Mouse (Mus musculus) gonadal fat pad, adult 2 months (tissue): ENCODE data around the gene Mysm1. TPM values are rescaled to one million over a fixed set of nuclear protein-coding genes. Genes with fewer than 3 reads are reported as not detected.

Experiments used
- DNase-seq: peaks from one replicate; pipeline ENCODE4 v3.0.0-alpha.2; 2012; ENCODE audit warnings: low read depth
- polyA plus RNA-seq: library from polyadenylated mRNA; depleted of rRNA; stranded (reverse); fragments of >200 nt; gene quantifications from 2 replicates; pipeline ENCODE4 v1.2.3, GENCODE M21; 2012; rRNA removed

Mysm1 gene
- polyA plus RNA-seq, 1 experiment = 7.2 TPM

GRCm38 (mm10) chr4:94952773-94953172, 26.1 kb downstream of the Mysm1 start:
- DNase-seq = no peak

GRCm38 (mm10) chr4:94941221-94941855, 37.6 kb downstream of the Mysm1 start:
- no peak for DNase-seq

- no peak for DNase-seq
Observed at GRCm38 (mm10) chr4:94928743-94929142, 50.2 kb downstream of the Mysm1 start, which contains the start of gene Eqtn. Gene Eqtn, minus strand, starts transcription at chr4:94928843.

- DNase-seq = no peak
Observed at GRCm38 (mm10) chr4:94901780-94902179, 77.1 kb downstream of the Mysm1 start.

- DNase-seq = no peak
Observed at GRCm38 (mm10) chr4:94900744-94901143, 78.2 kb downstream of the Mysm1 start.

Other genes starting within 250 kb of the Mysm1 start
- 10.2 and 10.4 TPM in 2 replicates for gene Tek, start 239.8 kb downstream of the Mysm1 start, polyA plus RNA-seq
- 0.14 and 0.15 TPM in 2 replicates for gene Eqtn, start 50.3 kb downstream of the Mysm1 start, polyA plus RNA-seq
- 23.1 and 33.1 TPM in 2 replicates for gene Jun, start 73.1 kb upstream of the Mysm1 start, polyA plus RNA-seq